Mouse (Mus musculus) hindbrain, embryonic 15.5 days (tissue): ENCODE data around the gene Cd5l. TPM values are rescaled to one million over a fixed set of nuclear protein-coding genes. Genes with fewer than 3 reads are reported as not detected.
"Not testable (repeated sequence)": the region's sequence is repeated elsewhere in the genome, so short reads cannot be mapped to it uniquely, and the experiment has no call there.

ENCODE experiments used
- ATAC-seq: fragments of 200-750 bp; cut with Nextera tagmentation; 2 replicates; pipeline ENCODE4 v1.8.0; 2017; ENCODE audit warnings: low read depth, moderate number of reproducible peaks, moderate TSS enrichment; ENCODE audit not compliant: low FRiP score
- H3K27ac ChIP-seq: fragments of 300-500 bp; sonication (generic); replicated peaks from 2 replicates; pipeline ENCODE4 v1.5.1; 2015; ENCODE audit warnings: mild to moderate bottlenecking, inconsistent platforms
- H3K27me3 ChIP-seq: fragments of 300-500 bp; sonication (generic); 2 replicates; pipeline ENCODE4 v1.6.1; 2015; ENCODE audit warnings: control low read depth, inconsistent platforms
- H3K36me3 ChIP-seq: fragments of 300-500 bp; sonication (generic); 2 replicates; pipeline ENCODE4 v1.6.1; 2015; ENCODE audit warnings: control low read depth, inconsistent platforms
- H3K4me1 ChIP-seq: fragments of 300-500 bp; sonication (generic); replicated peaks from 2 replicates; pipeline ENCODE4 v1.6.1; 2015; ENCODE audit warnings: control low read depth, inconsistent platforms
- H3K4me2 ChIP-seq: fragments of 300-500 bp; sonication (generic); 2 replicates; pipeline ENCODE4 v1.6.1; 2015; ENCODE audit warnings: moderate library complexity, mild to moderate bottlenecking, inconsistent platforms
- H3K4me3 ChIP-seq: fragments of 300-500 bp; sonication (generic); 2 replicates; pipeline ENCODE4 v1.5.1; 2015; ENCODE audit warnings: mild to moderate bottlenecking, inconsistent platforms
- H3K9ac ChIP-seq: fragments of 300-500 bp; sonication (generic); 2 replicates; pipeline ENCODE4 v1.6.1; 2015; ENCODE audit warnings: inconsistent platforms
- H3K9me3 ChIP-seq: fragments of 300-500 bp; sonication (generic); 2 replicates; pipeline ENCODE4 v1.6.1; 2016; ENCODE audit warnings: control low read depth, inconsistent platforms
- WGBS: fragments of 180-500 bp; shearing (Covaris S2); methylation state at CpG from one replicate; pipeline ENCODE4 v1.1.7; 2015; 5-methylcytosine and 5-hydroxymethylcytosine counted together
- polyA plus RNA-seq: library from polyadenylated mRNA; unstranded; fragments of >200 nt; fragmentation: Nextera tagmentation; extraction: Ambion mirVana; gene quantifications from 2 replicates; pipeline ENCODE4 v1.2.1, GENCODE M21; 2015

Gene Cd5l
- polyA plus RNA-seq, 1 experiment from 2014 or later, result 0.30 TPM

DNA sequence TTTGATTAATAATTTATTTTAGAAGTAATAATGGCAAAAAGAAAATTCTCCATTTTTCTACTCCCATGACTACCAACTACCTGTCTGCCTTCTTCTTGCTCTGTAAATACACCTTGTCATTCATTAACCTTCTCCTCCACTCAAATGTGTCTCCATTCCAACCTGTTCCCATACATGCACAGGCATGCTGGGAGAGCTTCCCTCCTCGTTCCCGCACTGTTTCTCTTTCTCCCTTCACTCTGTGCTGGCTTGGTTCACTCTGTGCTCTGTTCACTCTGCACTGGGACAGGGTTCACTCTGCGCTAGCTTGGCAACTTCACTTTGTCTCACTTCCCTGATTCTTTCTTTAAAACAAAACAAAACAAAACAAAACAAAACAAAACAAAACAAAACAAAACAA, 19.5 kb downstream of the Cd5l start:
- no peak overlapping the region for H3K27ac ChIP-seq
- ATAC-seq, result no peak
- H3K36me3 ChIP-seq, result no peaks in the 10 kb centered on the region
- H3K4me3 ChIP-seq, result no peak overlapping the region
- no peak overlapping the region for H3K9ac ChIP-seq
- 75% methylated on average over 3 of the region's 3 CpGs for WGBS
- no peaks in the 10 kb centered on the region for H3K9me3 ChIP-seq
- no peaks in the 10 kb centered on the region for H3K4me1 ChIP-seq
- H3K27me3 ChIP-seq, result no peaks in the 10 kb centered on the region
- H3K4me2 ChIP-seq, result no peak overlapping the region

DNA sequence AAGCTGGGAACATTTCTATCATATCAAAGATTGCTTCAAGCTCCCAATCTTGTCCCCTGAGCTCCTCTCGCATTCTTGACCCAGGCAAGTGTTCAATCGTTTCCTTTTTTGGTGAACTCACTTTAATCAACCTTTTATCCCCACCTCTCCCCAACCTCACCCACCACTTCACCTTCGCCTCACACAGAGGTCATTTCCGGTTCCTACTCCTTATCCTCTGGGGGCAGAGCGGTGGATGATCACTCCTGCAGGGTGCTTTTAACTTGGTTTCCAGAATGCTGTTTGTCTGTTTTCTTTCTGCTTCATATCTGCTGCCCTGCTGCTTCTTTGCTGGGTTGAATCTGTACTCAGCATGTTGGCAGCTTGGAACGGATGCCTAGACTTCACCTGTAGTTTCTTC, 20.0 kb downstream of the Cd5l start:
- H3K4me3 ChIP-seq, result no peak overlapping the region
- no peak overlapping the region for H3K27ac ChIP-seq
- no peaks in the 10 kb centered on the region for H3K27me3 ChIP-seq
- WGBS, result 66% methylated on average over 6 of the region's 6 CpGs
- no peak overlapping the region for H3K4me2 ChIP-seq
- H3K9me3 ChIP-seq, result no peaks in the 10 kb centered on the region
- H3K36me3 ChIP-seq, result no peaks in the 10 kb centered on the region
- no peak overlapping the region for H3K9ac ChIP-seq
- no peak for ATAC-seq
- H3K4me1 ChIP-seq, result no peaks in the 10 kb centered on the region

DNA sequence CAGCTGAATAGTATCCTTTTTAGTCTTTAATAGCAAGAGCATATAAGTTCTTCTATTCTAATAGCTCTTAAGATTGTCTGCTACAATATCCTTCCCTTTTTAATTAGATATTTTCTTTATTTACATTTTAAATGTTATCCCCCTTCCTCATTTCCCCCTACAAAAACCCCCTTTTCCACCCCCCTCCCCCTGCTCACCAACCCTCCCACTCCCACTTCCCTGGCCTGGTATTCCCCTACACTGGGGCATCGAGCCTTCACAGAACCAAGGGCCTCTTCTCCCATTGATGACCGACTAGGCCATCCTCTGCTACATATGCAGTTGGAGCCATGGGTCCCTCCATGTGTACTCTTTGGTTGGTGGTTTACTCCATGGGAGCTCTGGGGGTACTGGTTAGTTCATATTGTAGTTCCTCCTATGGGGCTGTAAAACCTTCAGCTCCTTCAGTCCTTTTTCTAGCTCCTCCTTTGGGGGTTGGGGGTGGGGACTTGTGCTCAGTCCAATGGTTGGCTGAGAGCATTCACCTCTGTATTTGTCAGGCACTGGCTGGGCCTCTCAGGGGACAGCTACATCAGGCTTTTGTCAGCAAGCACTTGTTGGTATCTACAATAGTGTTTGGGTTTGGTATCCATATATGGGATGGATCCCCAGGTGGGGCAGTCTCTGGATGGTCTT, 22.1 kb downstream of the Cd5l start:
- not testable (repeated sequence) for H3K4me2 ChIP-seq

DNA sequence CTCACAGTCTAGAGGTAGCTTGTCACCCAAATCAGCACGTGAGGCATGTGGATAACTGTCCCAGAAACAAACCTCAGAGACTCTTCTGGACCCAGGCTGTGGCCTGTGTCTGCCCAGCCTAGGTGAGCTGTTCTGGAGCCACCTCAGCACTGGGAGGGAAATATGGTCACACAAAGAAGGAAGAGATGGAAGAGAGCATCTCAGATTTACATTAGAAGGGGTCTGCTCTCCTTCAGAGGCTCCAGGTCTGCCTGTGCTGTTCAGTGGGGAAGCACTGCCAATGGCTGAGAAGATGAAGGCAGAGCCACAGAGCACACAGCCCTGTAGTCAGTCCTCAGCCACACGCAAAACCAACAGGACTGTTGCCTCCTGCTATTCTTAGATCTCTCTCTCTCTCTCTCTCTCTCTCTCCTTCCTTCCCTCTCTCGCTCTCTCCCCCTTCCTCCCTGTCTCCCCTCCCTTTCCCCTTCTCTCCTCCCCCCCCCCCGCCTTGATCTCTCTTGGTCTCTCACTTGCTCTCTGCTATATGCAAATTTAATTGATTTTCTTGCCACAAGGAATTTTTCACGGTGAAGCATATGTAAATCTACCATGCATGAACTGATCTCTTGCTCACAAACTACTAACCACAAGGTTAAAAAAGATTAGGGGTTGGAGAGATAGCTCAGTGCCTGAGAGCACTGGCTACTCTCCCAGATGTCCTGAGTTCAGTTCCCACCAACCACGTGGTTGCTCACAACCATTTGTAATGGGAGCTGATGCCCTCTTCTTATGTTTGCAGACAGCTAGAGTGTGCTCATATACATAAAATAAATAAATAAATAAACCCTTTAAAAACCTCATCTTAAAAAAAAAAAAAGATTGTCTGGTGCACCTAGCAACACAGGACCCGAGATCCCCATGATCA, 24.4 kb downstream of the Cd5l start:
- ATAC-seq, result no peak

More for the DNA sequence above, 22.1 kb downstream of the Cd5l start:
- H3K27me3 ChIP-seq, H3K4me3 ChIP-seq, H3K27ac ChIP-seq, H3K9ac ChIP-seq, ATAC-seq, H3K36me3 ChIP-seq, H3K9me3 ChIP-seq, H3K4me1 ChIP-seq: not testable (repeated sequence)
- 89% methylated on average over 2 of the region's 2 CpGs for WGBS

DNA sequence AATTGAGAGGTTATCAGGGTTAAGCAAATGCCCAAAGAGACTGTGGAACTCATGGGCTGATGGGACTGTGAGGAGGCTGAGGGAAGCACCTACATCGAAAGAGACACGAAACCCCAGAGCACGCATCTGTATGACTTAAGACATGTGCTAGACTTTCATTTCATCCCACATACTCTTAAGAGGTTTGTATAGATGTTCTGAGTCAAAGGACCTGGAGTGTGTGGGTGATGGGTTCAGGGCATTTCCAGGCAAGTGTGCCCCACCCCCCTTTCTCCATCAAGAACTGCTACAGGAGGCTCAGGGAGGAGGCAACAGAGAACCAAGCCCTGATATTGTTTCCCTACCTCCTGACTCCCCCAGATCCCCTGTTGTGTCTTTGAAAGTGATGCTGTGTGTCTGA, 25.6 kb downstream of the Cd5l start:
- Histone ChIP-seq H3K4me2 (no peak overlapping the region), H3K27me3 (no peaks in the 10 kb centered on the region), H3K27ac (no peak overlapping the region), H3K36me3 (no peaks in the 10 kb centered on the region), H3K9ac (no peak overlapping the region), H3K9me3 (no peaks in the 10 kb centered on the region), H3K4me3 (no peak overlapping the region), H3K4me1 (no peaks in the 10 kb centered on the region)
- 94% methylated on average over 3 of the region's 3 CpGs for WGBS
- ATAC-seq, result no peak

More for the DNA sequence above, 24.4 kb downstream of the Cd5l start:
- Histone ChIP-seq H3K9me3 (no peaks in the 10 kb centered on the region), H3K27me3 (no peaks in the 10 kb centered on the region), H3K9ac (no peak overlapping the region), H3K36me3 (no peaks in the 10 kb centered on the region), H3K4me1 (no peaks in the 10 kb centered on the region), H3K4me2 (no peak overlapping the region), H3K27ac (no peak overlapping the region), H3K4me3 (no peak overlapping the region)
- 61% methylated on average over 6 of the region's 7 CpGs for WGBS

DNA sequence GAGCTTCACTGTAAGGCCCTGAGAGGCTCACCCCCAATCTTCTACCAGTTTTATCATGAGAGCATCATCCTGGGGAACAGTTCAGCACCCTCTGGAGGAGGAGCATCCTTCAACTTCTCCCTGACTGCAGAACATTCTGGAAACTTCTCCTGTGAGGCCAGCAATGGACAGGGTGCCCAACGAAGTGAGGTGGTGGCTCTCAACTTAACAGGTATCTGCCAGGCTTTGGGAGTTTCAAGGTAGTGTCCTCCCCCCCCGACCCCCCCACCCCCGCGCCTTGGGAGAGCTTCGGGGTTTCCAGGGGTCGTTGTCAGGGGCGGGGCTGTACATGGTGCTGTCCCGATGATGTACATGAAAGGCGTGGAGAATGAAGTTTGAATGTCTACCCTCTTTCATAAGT, 27.4 kb downstream of the Cd5l start:
- no peaks in the 10 kb centered on the region for H3K4me1 ChIP-seq
- no peak overlapping the region for H3K4me3 ChIP-seq
- ATAC-seq, result no peak
- H3K9ac ChIP-seq, result no peak overlapping the region
- H3K9me3 ChIP-seq, result no peaks in the 10 kb centered on the region
- no peak overlapping the region for H3K27ac ChIP-seq
- H3K27me3 ChIP-seq, result no peaks in the 10 kb centered on the region
- 89% methylated on average over 9 of the region's 9 CpGs for WGBS
- no peaks in the 10 kb centered on the region for H3K36me3 ChIP-seq
- no peak overlapping the region for H3K4me2 ChIP-seq

DNA sequence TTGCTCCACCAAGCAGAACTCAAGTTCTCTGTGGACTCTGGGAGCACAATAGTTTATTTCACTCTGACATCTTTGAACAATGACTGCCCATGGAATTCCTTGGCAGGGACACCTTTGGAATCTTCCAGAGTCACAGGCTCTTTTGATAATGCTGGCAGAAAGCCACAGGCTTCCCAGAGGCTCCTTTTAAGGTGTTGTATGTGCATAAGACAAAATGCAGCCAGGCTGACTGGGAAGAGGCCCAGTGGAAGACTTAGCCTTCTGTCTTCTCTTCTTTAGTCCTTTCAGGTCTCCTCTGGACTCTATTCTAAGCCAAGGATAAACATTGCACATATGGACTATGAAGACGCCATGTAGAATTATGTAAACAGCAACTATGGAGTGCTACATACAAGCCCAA, 33.3 kb downstream of the Cd5l start:
- Histone ChIP-seq H3K4me3 (no peak overlapping the region), H3K27ac (no peak overlapping the region), H3K36me3 (no peaks in the 10 kb centered on the region), H3K4me1 (no peaks in the 10 kb centered on the region), H3K9me3 (no peaks in the 10 kb centered on the region), H3K27me3 (no peaks in the 10 kb centered on the region), H3K9ac (no peak overlapping the region), H3K4me2 (no peak overlapping the region)
- no peak for ATAC-seq
- WGBS, result 82% methylated on average over 1 of the region's 1 CpGs

DNA sequence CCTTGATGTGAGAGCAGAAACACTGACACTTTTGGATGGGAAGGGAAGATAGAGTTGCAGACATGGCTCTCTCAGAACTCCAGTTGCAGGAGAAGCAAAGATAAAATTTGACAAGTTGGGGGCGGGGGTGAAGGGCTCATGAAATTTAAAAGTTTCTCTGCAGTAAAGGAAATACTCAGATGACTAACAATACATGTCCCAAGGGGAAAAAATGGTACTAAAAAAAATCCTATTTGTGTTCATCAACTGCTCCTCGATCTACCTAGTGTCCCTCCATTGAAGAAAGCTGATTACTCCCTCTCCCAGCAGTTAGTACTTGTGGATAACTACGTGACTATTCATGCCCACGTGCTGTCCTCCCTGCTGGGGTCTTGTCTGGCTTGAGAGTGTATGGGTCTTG, 41.1 kb downstream of the Cd5l start:
- Histone ChIP-seq H3K27ac (no peak overlapping the region), H3K36me3 (no peaks in the 10 kb centered on the region), H3K4me3 (no peak overlapping the region), H3K9me3 (no peaks in the 10 kb centered on the region), H3K4me1 (no peaks in the 10 kb centered on the region), H3K4me2 (no peak overlapping the region), H3K9ac (no peak overlapping the region), H3K27me3 (no peaks in the 10 kb centered on the region)
- ATAC-seq, result no peak
- 70% methylated on average over 4 of the region's 4 CpGs for WGBS

DNA sequence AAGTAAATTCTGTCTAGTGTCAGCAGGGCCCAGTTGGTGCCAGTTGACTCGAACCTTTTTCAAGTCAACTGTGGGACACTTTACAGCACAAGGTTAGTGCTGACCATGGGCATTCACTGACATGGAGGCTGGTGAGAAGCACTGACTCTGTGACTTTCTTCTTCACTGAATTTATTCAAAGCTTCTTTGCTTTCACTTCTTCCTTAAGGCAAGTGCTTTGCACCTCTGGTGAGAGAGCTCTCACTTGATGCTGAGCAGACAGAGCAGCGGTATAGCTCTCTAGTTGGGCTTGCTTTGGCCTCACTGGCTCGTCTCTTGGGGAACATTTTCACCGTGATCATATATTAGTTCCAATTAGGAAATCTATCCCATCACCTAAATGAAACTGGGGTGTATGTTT, 42.2 kb downstream of the Cd5l start:
- H3K9ac ChIP-seq, result no peak overlapping the region
- no peaks in the 10 kb centered on the region for H3K9me3 ChIP-seq
- H3K27me3 ChIP-seq, result no peaks in the 10 kb centered on the region
- no peak overlapping the region for H3K27ac ChIP-seq
- H3K4me2 ChIP-seq, result no peak overlapping the region
- 78% methylated on average over 4 of the region's 4 CpGs for WGBS
- H3K4me1 ChIP-seq, result no peaks in the 10 kb centered on the region
- H3K36me3 ChIP-seq, result no peaks in the 10 kb centered on the region
- no peak overlapping the region for H3K4me3 ChIP-seq
- no peak for ATAC-seq

DNA sequence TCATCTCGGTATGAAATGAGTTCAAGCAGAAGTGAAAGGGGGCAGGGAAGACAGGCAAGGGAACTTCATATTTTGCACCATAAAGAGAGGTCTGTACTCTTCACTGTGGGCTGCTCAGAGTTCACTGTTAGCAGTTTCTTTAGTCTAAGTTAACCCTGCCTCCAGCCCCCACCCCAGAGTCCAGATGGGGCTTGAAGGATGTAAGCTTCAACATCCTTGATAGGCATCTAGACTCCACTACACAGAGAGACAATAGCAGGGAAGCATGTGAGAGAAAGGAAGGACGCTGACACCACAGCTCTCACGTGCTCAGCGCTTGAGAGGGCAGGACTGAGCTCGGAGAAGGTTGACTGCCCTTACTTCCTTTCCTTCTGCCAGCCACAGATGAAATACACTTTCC, 43.6 kb downstream of the Cd5l start:
- H3K9ac ChIP-seq, result no peak overlapping the region
- no peaks in the 10 kb centered on the region for H3K4me1 ChIP-seq
- no peak overlapping the region for H3K4me2 ChIP-seq
- ATAC-seq, result no peak
- WGBS, result 66% methylated on average over 5 of the region's 5 CpGs
- no peak overlapping the region for H3K4me3 ChIP-seq
- no peaks in the 10 kb centered on the region for H3K9me3 ChIP-seq
- H3K27ac ChIP-seq, result no peak overlapping the region
- H3K27me3 ChIP-seq, result no peaks in the 10 kb centered on the region
- no peaks in the 10 kb centered on the region for H3K36me3 ChIP-seq

DNA sequence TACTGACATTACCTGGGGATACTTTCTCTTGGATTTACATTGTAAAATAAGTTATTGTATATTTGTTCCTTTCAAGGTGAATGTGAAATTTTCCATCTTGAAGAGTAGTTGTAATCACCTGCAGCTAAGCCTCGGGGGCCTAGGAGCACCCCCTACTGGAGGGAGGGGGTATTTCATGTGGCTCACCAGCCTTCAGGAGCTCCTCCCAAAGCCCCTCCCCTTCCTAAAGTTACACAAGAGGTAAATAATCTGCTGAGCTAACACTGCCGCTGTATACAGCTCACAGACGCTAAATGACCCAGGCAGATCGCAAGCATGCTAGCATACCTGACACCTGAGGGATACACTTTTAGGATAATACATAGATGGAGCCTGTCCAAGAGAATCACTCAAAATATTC, 50.5 kb downstream of the Cd5l start:
- Histone ChIP-seq H3K27me3 (no peaks in the 10 kb centered on the region), H3K36me3 (no peaks in the 10 kb centered on the region), H3K4me3 (no peak overlapping the region), H3K9me3 (no peaks in the 10 kb centered on the region), H3K27ac (no peak overlapping the region), H3K4me1 (no peaks in the 10 kb centered on the region), H3K4me2 (no peak overlapping the region), H3K9ac (no peak overlapping the region)
- ATAC-seq, result no peak
- WGBS, result 29% methylated on average over 4 of the region's 4 CpGs

DNA sequence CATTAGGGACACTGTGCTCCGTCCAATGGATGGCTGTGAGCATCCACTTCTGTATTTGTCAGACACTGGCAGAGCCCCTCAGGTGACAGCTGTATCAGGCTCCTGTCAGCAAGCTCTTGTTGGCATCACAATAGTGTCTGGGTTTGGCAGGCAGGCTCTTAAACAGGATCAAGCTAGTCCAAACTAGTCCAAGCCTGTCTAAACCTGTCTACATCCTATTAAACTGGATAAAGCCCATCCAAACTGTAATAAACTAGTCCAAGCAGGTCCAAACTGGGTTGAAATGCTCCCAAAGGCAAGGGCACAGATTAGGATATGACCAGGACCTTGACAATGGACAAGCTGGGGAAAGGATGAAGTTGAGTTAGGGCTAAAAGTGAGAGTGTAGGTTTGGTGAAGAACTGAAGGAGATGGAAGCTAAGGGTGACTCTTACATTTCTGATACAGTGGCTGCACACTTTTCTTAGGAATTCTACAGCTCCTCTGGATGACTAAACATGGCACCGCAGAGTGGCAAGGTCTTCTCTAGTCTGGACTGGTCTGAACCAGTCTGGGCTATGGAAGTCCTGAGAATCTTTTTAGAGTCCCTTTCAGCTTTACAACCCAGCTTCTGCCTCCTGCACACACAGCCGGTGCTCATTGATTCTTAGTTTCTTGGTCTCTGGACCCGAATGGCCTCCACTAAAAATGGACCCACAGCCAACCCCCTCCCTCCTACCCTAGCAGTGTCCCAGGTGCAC, 51.7 kb downstream of the Cd5l start:
- no peak overlapping the region for H3K27ac ChIP-seq
- H3K27me3 ChIP-seq, result no peaks in the 10 kb centered on the region
- H3K4me2 ChIP-seq, result no peak overlapping the region
- ATAC-seq, result no peak
- no peaks in the 10 kb centered on the region for H3K4me1 ChIP-seq
- 84% methylated on average over 4 of the region's 4 CpGs for WGBS
- H3K9me3 ChIP-seq, result no peaks in the 10 kb centered on the region
- no peaks in the 10 kb centered on the region for H3K36me3 ChIP-seq
- no peak overlapping the region for H3K9ac ChIP-seq
- no peak overlapping the region for H3K4me3 ChIP-seq
